Mouse (Mus musculus): ENCODE measurements around the gene Bmp8a. TPM values are rescaled to one million over a fixed set of nuclear protein-coding genes. Genes with fewer than 3 reads are reported as not detected.
"Not testable (repeated sequence)": the region's sequence is repeated elsewhere in the genome, so short reads cannot be mapped to it uniquely, and the experiment has no call there.

Gene Bmp8a
- polyA plus RNA-seq, 1 experiment from 2014 or later = 3.4 TPM

DNA sequence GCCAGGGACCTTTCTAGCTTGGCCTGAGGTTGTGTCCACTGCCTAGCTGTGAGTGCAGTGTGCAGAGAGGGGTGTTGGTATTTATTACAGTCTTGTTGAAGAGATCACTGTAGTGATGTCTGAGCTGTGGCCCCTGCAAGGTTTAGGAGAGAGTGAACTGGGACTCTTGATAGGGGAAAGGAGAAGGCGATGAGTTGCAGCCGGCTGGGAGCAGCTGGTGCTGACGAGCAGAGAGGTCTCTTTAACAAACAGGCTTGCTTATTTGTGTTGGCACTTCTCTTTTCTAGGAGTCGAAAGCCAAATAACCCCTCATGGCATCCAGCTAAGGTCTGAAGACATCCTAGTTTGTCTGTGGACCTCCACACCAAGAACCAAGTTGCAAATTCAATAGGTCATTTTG, 44.8 kb downstream of the Bmp8a start:
- H3K4me1 ChIP-seq (ENCODE audit: control insufficient read depth, insufficient read depth, low read length) = no peaks in the 10 kb centered on the region
- no peaks in the 10 kb centered on the region for H3K27me3 ChIP-seq (replicated peaks; ENCODE audit: control insufficient read depth, insufficient read depth, low read length)
- H3K9ac ChIP-seq (ENCODE audit: low read depth, low read length) = no peak overlapping the region
- ATAC-seq (ENCODE audit: low read depth) (no peak), DNase-seq (ENCODE audit: low spot score) (no peak)
- H3K4me3 ChIP-seq (ENCODE audit: low read depth, low read length) = no peak overlapping the region
- no peak overlapping the region for H3K27ac ChIP-seq (replicated peaks; ENCODE audit: low read depth, low read length)
- peaks cover 92% of the 10 kb centered on the region for H3K36me3 ChIP-seq (ENCODE audit: control insufficient read depth, insufficient read depth, low read length)
- no peak overlapping the region for H3K4me2 ChIP-seq (ENCODE audit: low read depth, low read length)
- 79% methylated on average over 4 of the region's 4 CpGs for WGBS
- no peaks in the 10 kb centered on the region for H3K9me3 ChIP-seq (ENCODE audit: control insufficient read depth, low read length)

DNA sequence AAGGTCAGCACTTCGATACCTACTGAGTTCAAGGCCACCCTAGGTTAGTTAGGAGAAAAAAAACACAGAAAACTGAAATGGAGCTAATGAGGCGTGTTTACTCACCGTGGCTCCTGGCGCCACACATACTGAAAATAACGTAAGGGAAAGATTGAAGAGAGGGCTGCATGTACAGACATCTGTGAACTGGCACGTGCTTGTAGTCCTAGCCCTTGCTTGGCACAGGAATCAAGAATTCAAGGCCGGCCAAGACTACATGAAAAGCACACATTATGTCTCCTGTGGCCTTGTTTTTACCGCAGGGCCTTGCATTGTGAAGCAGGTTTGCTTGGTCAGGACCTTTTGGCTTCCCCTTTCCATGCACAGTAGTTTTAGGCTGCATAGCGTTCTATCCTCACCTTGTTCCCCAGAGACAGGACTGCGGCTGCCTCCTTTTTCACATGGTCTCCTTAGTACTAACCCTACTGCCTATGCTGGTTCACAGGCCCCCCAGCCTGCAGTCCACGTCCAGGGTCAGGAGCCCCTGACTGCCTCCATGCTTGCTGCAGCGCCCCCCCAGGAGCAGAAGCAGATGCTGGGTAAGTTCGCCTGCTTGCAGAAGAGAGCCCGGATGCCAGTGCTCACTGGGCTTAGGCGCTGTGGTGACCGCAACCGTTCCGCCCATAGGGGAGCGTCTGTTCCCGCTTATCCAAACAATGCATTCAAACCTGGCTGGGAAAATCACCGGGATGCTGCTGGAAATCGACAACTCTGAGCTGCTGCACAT, 45.7 kb downstream of the Bmp8a start:
- DNase-seq (ENCODE audit: low spot score) (no peak), ATAC-seq (ENCODE audit: low read depth) (no peak)
- Histone ChIP-seq H3K27me3 (replicated peaks; ENCODE audit: control insufficient read depth, insufficient read depth, low read length) (no peaks in the 10 kb centered on the region), H3K36me3 (ENCODE audit: control insufficient read depth, insufficient read depth, low read length) (peaks cover 92% of the 10 kb centered on the region), H3K9me3 (ENCODE audit: control insufficient read depth, low read length) (no peaks in the 10 kb centered on the region), H3K4me1 (ENCODE audit: control insufficient read depth, insufficient read depth, low read length) (no peaks in the 10 kb centered on the region), H3K9ac (ENCODE audit: low read depth, low read length) (no peak overlapping the region), H3K4me2 (ENCODE audit: low read depth, low read length) (no peak overlapping the region), H3K4me3 (ENCODE audit: low read depth, low read length) (no peak overlapping the region), H3K27ac (replicated peaks; ENCODE audit: low read depth, low read length) (no peak overlapping the region)
- WGBS = 87% methylated on average over 21 of the region's 22 CpGs

DNA sequence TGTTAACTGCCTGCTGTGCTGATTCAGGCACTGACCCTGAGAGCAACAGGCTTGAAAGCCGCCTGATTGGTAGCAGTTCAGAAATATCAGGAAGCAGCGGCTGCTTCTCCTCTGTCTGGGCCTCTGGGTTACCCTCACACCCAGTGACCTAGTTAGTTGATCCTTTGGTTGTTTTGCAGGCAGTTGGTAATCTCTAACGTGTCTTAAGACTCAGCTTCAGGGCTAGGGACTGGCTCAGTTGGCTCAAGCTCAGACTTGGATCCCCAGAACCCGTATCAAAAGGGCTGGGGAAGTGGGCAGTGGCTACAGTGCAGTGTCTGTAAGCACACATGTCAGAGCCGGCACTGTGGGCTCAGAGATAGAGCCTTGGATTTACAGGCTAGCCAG, 46.9 kb downstream of the Bmp8a start:
- H3K4me1 ChIP-seq (ENCODE audit: control insufficient read depth, insufficient read depth, low read length) = no peaks in the 10 kb centered on the region
- no peaks in the 10 kb centered on the region for H3K27me3 ChIP-seq (replicated peaks; ENCODE audit: control insufficient read depth, insufficient read depth, low read length)
- no peak overlapping the region for H3K4me3 ChIP-seq (ENCODE audit: low read depth, low read length)
- H3K4me2 ChIP-seq (ENCODE audit: low read depth, low read length) = no peak overlapping the region
- no peak for DNase-seq (ENCODE audit: low spot score)
- H3K9ac ChIP-seq (ENCODE audit: low read depth, low read length) = no peak overlapping the region
- H3K27ac ChIP-seq (replicated peaks; ENCODE audit: low read depth, low read length) = no peak overlapping the region
- no peaks in the 10 kb centered on the region for H3K9me3 ChIP-seq (ENCODE audit: control insufficient read depth, low read length)
- peaks cover 96% of the 10 kb centered on the region for H3K36me3 ChIP-seq (ENCODE audit: control insufficient read depth, insufficient read depth, low read length)
- WGBS = 82% methylated on average over 5 of the region's 5 CpGs
- no peak for ATAC-seq (ENCODE audit: low read depth)

DNA sequence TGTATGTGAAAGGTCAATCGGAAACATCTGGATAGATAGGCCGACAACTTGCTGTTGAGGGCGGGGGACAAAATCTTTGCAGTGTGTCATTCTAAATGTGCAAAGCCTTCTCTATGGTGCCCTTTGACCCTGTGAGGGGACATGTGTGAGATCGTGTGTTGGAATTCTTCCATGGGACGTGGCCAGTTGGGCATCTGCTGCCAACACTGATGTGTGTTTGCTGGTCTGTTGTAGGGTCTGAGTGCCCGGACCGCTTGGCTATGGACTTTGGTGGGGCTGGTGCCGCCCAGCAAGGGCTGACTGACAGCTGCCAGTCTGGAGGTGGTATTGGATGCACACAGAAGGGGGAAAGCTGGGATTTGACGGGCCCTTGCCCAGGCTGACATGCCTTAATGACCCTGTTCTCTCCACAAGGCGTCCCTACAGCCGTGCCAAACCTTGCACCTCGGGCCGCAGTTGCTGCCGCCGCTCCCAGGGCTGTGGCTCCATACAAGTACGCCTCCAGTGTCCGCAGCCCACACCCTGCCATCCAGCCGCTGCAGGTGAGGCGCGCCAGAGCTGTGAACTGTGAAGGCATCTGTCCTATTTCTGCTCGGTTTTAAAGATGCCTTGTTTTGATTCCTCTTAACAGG, 47.4 kb downstream of the Bmp8a start:
- no peak for DNase-seq (ENCODE audit: low spot score)
- Histone ChIP-seq H3K36me3 (ENCODE audit: control insufficient read depth, insufficient read depth, low read length) (peaks cover 97% of the 10 kb centered on the region), H3K9ac (ENCODE audit: low read depth, low read length) (no peak overlapping the region), H3K27ac (replicated peaks; ENCODE audit: low read depth, low read length) (no peak overlapping the region), H3K4me2 (ENCODE audit: low read depth, low read length) (no peak overlapping the region), H3K4me1 (ENCODE audit: control insufficient read depth, insufficient read depth, low read length) (no peaks in the 10 kb centered on the region), H3K4me3 (ENCODE audit: low read depth, low read length) (no peak overlapping the region), H3K9me3 (ENCODE audit: control insufficient read depth, low read length) (no peaks in the 10 kb centered on the region), H3K27me3 (replicated peaks; ENCODE audit: control insufficient read depth, insufficient read depth, low read length) (no peaks in the 10 kb centered on the region)
- WGBS = 86% methylated on average over 20 of the region's 21 CpGs
- 0 out of 2 replicates have a peak, but pooled peaks have one; percentile 16 for ATAC-seq (ENCODE audit: low read depth)

DNA sequence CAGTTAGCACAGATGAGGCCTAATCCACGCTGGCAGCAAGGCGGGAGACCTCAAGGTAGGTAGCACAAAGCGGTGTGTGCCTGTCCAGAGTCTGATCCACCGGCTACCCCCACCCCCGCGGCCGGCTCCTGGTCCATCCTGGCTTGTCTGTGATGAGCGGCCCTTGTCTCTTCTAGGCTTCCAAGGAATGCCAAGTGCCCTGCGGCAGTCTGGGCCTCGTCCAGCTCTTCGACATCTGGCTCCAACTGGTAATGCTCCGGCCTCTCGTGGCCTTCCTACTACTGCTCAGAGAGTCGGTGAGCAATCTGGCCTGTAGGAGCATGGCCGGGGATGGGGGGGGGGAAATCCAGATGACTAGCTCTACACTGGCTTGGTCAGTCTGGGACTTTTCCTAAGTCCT, 48.0 kb downstream of the Bmp8a start:
- not testable (repeated sequence) for H3K9me3 ChIP-seq (ENCODE audit: control insufficient read depth, low read length); H3K27ac ChIP-seq (replicated peaks; ENCODE audit: low read depth, low read length); H3K9ac ChIP-seq (ENCODE audit: low read depth, low read length); ATAC-seq (ENCODE audit: low read depth); H3K4me1 ChIP-seq (ENCODE audit: control insufficient read depth, insufficient read depth, low read length); H3K4me2 ChIP-seq (ENCODE audit: low read depth, low read length); H3K27me3 ChIP-seq (replicated peaks; ENCODE audit: control insufficient read depth, insufficient read depth, low read length); H3K4me3 ChIP-seq (ENCODE audit: low read depth, low read length); DNase-seq (ENCODE audit: low spot score)
- WGBS = 83% methylated on average over 15 of the region's 15 CpGs
- H3K36me3 ChIP-seq (ENCODE audit: control insufficient read depth, insufficient read depth, low read length) = peaks cover 95% of the 10 kb centered on the region

DNA sequence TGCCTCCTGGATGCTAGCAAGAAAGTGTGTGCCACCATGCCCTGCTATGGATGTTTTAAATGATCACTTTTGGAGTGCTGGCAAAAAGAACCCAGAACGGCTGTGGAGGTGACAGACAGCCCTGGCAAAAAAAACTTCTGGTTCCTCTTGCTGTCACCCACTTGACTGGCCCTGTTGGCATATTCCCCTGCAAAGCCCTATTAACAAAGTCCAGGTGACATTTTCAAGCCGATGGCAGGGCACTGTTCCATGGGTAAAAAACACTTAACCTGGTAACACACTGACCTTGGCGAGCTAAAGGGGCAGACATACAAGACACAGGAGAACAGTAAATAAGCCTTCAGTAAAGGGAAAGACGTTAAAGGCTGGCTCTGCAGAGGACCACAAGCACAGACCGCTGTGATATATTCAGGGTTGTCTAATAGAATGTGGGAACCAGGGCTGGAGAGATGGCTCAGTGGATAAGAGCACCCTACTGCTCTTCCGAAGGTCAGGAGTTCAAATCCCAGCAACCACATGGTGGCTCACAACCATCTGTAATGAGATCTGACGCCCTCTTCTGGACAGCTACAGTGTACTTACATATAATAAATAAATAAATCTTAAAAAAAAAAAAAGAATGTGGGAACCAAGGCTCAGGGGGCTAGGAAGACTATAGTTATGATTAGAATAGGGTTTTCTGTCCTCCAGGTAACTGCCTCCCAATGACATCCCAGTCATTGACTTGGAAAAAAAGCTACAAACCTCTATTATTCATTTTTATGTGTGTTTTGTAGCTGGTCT, 49.2 kb downstream of the Bmp8a start:
- Histone ChIP-seq H3K27me3 (replicated peaks; ENCODE audit: control insufficient read depth, insufficient read depth, low read length) (no peaks in the 10 kb centered on the region), H3K27ac (replicated peaks; ENCODE audit: low read depth, low read length) (no peak overlapping the region), H3K9me3 (ENCODE audit: control insufficient read depth, low read length) (no peaks in the 10 kb centered on the region), H3K9ac (ENCODE audit: low read depth, low read length) (no peak overlapping the region), H3K4me3 (ENCODE audit: low read depth, low read length) (no peak overlapping the region), H3K4me1 (ENCODE audit: control insufficient read depth, insufficient read depth, low read length) (no peaks in the 10 kb centered on the region), H3K4me2 (ENCODE audit: low read depth, low read length) (no peak overlapping the region), H3K36me3 (ENCODE audit: control insufficient read depth, insufficient read depth, low read length) (peaks cover 95% of the 10 kb centered on the region)
- ATAC-seq (ENCODE audit: low read depth) (no peak), DNase-seq (ENCODE audit: low spot score) (no peak)
- 82% methylated on average over 7 of the region's 7 CpGs for WGBS

DNA sequence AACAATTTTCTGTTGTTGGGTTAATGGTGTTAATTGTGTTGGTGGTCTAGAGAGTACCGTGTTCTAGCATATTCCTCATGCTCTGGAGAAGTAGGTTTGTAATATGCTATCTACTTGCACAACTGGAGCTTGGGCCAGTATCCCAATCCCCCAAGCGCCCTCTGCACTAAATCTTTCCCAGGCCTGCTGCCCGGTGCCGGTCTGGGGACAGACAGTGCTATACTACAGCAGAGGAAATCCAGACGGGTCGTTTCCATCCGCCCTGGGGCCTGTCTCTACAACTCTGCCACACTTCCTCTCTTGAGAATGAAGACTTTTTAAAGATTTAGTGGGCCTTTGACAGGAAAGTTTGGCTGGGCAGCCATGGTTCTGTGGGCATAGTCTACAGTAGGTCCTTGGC, 50.1 kb downstream of the Bmp8a start:
- no peak overlapping the region for H3K27ac ChIP-seq (replicated peaks; ENCODE audit: low read depth, low read length)
- H3K36me3 ChIP-seq (ENCODE audit: control insufficient read depth, insufficient read depth, low read length) = peaks cover 96% of the 10 kb centered on the region
- no peaks in the 10 kb centered on the region for H3K9me3 ChIP-seq (ENCODE audit: control insufficient read depth, low read length)
- no peaks in the 10 kb centered on the region for H3K27me3 ChIP-seq (replicated peaks; ENCODE audit: control insufficient read depth, insufficient read depth, low read length)
- 75% methylated on average over 7 of the region's 7 CpGs for WGBS
- H3K4me1 ChIP-seq (ENCODE audit: control insufficient read depth, insufficient read depth, low read length) = no peaks in the 10 kb centered on the region
- no peak overlapping the region for H3K4me3 ChIP-seq (ENCODE audit: low read depth, low read length)
- ATAC-seq (ENCODE audit: low read depth) (no peak), DNase-seq (ENCODE audit: low spot score) (no peak)
- no peak overlapping the region for H3K4me2 ChIP-seq (ENCODE audit: low read depth, low read length)
- no peak overlapping the region for H3K9ac ChIP-seq (ENCODE audit: low read depth, low read length)

DNA sequence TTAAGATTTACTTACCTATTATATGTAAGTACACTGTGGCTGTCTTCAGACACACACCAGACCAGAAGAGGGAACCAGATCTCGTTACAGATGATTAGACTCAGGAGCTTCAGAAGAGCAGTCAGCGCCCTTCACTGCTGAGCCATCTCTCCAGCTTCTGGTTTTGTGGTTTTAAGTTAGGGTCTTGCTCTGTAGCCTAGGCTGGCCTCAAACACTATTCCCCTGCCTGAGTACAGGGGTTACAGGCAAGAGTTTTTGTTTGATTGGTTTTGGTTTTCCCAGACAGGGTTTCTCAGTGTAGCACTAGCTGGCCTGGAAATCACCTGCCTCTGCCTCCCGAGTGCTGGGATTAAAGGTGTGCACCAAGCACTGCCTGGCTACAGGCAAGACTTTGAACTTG, 50.7 kb downstream of the Bmp8a start:
- no peak for ATAC-seq (ENCODE audit: low read depth)
- Histone ChIP-seq H3K4me2 (ENCODE audit: low read depth, low read length) (no peak overlapping the region), H3K9me3 (ENCODE audit: control insufficient read depth, low read length) (no peaks in the 10 kb centered on the region), H3K4me1 (ENCODE audit: control insufficient read depth, insufficient read depth, low read length) (no peaks in the 10 kb centered on the region), H3K4me3 (ENCODE audit: low read depth, low read length) (no peak overlapping the region), H3K36me3 (ENCODE audit: control insufficient read depth, insufficient read depth, low read length) (peaks cover 97% of the 10 kb centered on the region), H3K9ac (ENCODE audit: low read depth, low read length) (no peak overlapping the region), H3K27me3 (replicated peaks; ENCODE audit: control insufficient read depth, insufficient read depth, low read length) (no peaks in the 10 kb centered on the region), H3K27ac (replicated peaks; ENCODE audit: low read depth, low read length) (no peak overlapping the region)
- DNase-seq (ENCODE audit: low spot score) = no peak
- 81% methylated on average over 3 of the region's 3 CpGs for WGBS
